Mouse (Mus musculus) midbrain, postnatal 0 days (tissue): ENCODE results near the gene Kcnk13. TPM values are rescaled to one million over a fixed set of nuclear protein-coding genes. Genes with fewer than 3 reads are reported as not detected.

Experiments used
- ATAC-seq: fragments of 200-750 bp; cut with Nextera tagmentation; 2 replicates; pipeline ENCODE4 v1.8.0; 2017; ENCODE audit warnings: moderate number of reproducible peaks, mild to moderate bottlenecking, moderate TSS enrichment, moderate library complexity; ENCODE audit not compliant: low FRiP score
- DNase-seq: peaks from one replicate; pipeline ENCODE4 v3.0.0-alpha.2; 2015; ENCODE audit warnings: low spot score
- H3K27ac ChIP-seq: fragments of 300-500 bp; sonication (generic); 2 replicates; pipeline ENCODE4 v1.5.1; 2014; ENCODE audit warnings: low read depth, mild to moderate bottlenecking, low read length, mixed read lengths
- H3K27me3 ChIP-seq: fragments of 300-500 bp; sonication (generic); 2 replicates; pipeline ENCODE4 v1.6.1; 2014; ENCODE audit warnings: low read length, control low read depth, mixed read lengths; ENCODE audit not compliant: insufficient read depth
- H3K36me3 ChIP-seq: fragments of 300-500 bp; sonication (generic); 2 replicates; pipeline ENCODE4 v1.6.1; 2014; ENCODE audit warnings: low read length, control low read depth, mixed read lengths; ENCODE audit not compliant: insufficient read depth
- H3K4me1 ChIP-seq: fragments of 300-500 bp; sonication (generic); 2 replicates; pipeline ENCODE4 v1.6.1; 2014; ENCODE audit warnings: mild to moderate bottlenecking, control low read depth, antibody characterized with exemption, low read length, mixed read lengths; ENCODE audit not compliant: insufficient read depth
- H3K4me2 ChIP-seq: fragments of 300-500 bp; sonication (generic); 2 replicates; pipeline ENCODE4 v1.6.1; 2014; ENCODE audit warnings: low read depth, mild to moderate bottlenecking, low read length, mixed read lengths; ENCODE audit not compliant: poor library complexity, severe bottlenecking
- H3K4me3 ChIP-seq: fragments of 300-500 bp; sonication (generic); 2 replicates; pipeline ENCODE4 v1.5.1; 2014; ENCODE audit warnings: low read depth, mild to moderate bottlenecking, low read length, moderate library complexity
- H3K9ac ChIP-seq: fragments of 300-500 bp; sonication (generic); replicated peaks from 2 replicates; pipeline ENCODE4 v1.6.1; 2014; ENCODE audit warnings: mild to moderate bottlenecking, low read length, moderate library complexity, mixed read lengths; ENCODE audit not compliant: poor library complexity, severe bottlenecking
- H3K9me3 ChIP-seq: fragments of 300-500 bp; sonication (generic); 2 replicates; pipeline ENCODE4 v1.6.1; 2016; ENCODE audit warnings: low read length, control low read depth
- CTCF ChIP-seq: IDR thresholded peaks from 2 replicates; pipeline ENCODE4 v1.5.1; 2016; ENCODE audit warnings: antibody characterized with exemption, mild to moderate bottlenecking
- WGBS: fragments of 180-500 bp; shearing (Covaris S2); extraction: QIAGEN DNeasy Blood & Tissue Kit; methylation state at CpG from one replicate; pipeline ENCODE4 v1.1.7; 2014; 5-methylcytosine and 5-hydroxymethylcytosine counted together
- polyA plus RNA-seq: library from polyadenylated mRNA; unstranded; fragments of >200 nt; fragmentation: Nextera tagmentation; extraction: Ambion mirVana; gene quantifications from 2 replicates; pipeline ENCODE4 v1.2.1, GENCODE M21; 2015
- total RNA-seq: library from RNA; depleted of rRNA; stranded (reverse); fragments of >200 nt; gene quantifications from 2 replicates; pipeline ENCODE4 v1.2.3, GENCODE M21; 2014

The Kcnk13 gene
- total and polyA plus RNA-seq, 2 experiments from 2014 or later = 1.3 to 1.5 TPM

DNA sequence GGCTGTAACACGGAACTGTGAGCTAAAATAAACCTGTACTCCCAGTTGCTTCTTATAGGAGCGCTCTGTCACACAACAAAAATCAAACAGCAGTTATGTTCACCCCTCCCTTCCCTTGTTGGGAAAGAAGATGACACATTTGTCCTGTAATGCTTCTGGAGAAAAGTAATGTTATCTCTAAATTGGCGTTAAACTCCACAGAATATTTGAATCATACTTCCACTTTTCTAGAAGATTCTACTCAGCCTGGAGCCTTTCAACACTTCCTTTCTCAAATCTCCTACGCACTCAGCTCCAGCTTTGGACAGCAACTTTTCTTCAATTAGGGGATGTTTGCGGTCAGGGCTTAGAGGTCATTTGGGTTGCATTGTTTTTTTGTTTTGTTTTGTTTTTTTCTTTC, 125.0 kb downstream of the Kcnk13 start:
- DNase-seq (no peak), ATAC-seq (no peak)
- Histone ChIP-seq H3K27ac (no peak overlapping the region), H3K36me3 (no peaks in the 10 kb centered on the region), H3K9ac (no peak overlapping the region), H3K4me2 (no peak overlapping the region), H3K9me3 (no peaks in the 10 kb centered on the region), H3K27me3 (no peaks in the 10 kb centered on the region), H3K4me3 (no peak overlapping the region), H3K4me1 (no peaks in the 10 kb centered on the region)
- WGBS = 89% methylated on average over 5 of the region's 5 CpGs
- TF ChIP-seq CTCF = no peak

DNA sequence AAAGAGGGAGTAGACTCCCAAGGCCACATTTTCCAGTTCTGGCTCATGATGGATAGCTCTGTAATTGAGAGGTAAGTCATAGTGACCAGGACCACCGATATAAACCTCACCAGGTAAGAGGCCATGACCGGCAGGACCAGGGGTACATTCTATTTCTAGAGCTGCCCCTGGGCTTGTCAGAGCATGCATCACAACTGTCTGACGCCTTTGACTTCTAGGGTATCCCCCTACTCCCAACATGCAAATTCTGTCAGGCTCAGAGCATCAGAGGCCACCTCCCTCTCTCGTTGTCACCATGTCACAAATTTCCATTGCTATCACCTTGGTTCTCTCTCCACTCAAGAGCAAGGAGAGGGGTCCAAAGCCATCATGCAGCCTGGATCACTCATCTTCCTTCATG, 126.5 kb downstream of the Kcnk13 start:
- ATAC-seq (no peak), DNase-seq (no peak)
- no peak overlapping the region for H3K27ac ChIP-seq
- no peak overlapping the region for H3K4me2 ChIP-seq
- TF ChIP-seq CTCF = no peak
- no peaks in the 10 kb centered on the region for H3K27me3 ChIP-seq
- no peak overlapping the region for H3K9ac ChIP-seq
- H3K36me3 ChIP-seq = no peaks in the 10 kb centered on the region
- no peaks in the 10 kb centered on the region for H3K9me3 ChIP-seq
- WGBS = 88% methylated on average over 4 of the region's 4 CpGs
- H3K4me3 ChIP-seq = no peak overlapping the region
- no peaks in the 10 kb centered on the region for H3K4me1 ChIP-seq

DNA sequence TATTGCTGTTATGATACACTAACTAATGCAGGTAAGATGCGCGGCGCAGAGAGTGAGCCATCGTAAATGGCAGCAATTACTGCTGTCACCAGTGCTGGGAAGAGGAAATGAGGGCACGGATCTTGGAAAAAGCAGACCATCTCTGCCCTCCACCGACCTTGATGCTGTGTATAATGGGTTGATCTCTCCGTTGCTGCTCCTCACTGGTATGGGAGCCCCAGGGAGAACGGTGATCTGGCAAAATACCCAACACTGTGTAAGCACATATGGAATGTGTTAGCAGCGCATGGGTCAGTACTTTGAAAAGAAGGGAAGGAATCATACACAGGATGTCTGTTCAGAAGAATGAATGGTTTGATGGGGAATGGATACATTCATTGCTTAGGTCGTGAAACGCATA, 128.7 kb downstream of the Kcnk13 start:
- no peak for ATAC-seq
- H3K9ac ChIP-seq = no peak overlapping the region
- H3K27me3 ChIP-seq = no peaks in the 10 kb centered on the region
- H3K4me1 ChIP-seq = no peaks in the 10 kb centered on the region
- H3K4me3 ChIP-seq = no peak overlapping the region
- 91% methylated on average over 11 of the region's 11 CpGs for WGBS
- no peak overlapping the region for H3K4me2 ChIP-seq
- TF ChIP-seq CTCF = no peak
- H3K27ac ChIP-seq = no peak overlapping the region
- DNase-seq = no peak
- H3K36me3 ChIP-seq = no peaks in the 10 kb centered on the region
- H3K9me3 ChIP-seq = no peaks in the 10 kb centered on the region

DNA sequence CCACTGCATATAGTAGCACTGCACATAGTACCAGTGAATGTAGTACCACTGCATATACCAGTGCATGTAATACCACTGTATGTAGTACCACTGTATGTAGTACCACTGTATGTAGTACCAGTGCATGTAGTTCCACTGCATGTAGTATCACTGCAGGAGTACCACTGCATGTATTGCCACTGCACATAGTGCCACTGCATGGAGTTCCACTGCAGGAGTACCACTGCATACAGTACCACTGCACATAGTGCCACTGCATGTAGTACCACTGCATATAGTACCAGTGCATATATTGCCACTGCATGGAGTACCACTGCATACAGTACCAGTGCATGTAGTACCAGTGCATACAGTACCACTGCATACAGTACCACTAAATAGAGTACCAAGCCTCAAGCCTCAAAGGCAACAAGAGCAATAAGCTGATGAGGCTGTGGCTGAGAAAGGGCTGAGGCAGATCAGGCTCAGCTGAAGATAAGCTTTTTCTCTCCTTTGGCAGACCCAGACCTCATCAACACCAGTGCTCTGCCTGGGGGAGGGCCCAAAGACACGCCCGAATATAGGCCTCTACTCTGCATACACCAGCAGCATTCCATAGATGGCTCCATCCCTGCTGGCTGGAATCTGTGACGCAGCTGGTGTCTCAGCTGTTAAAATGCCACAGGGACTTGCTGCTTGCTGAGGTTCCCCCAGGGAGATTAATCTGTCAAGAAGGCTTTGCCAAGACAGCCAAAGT, 135.8 kb downstream of the Kcnk13 start:
- 60% methylated on average over 3 of the region's 3 CpGs for WGBS
- H3K4me2 ChIP-seq = no peak overlapping the region
- H3K27ac ChIP-seq = no peak overlapping the region
- no peak for ATAC-seq
- H3K36me3 ChIP-seq = no peaks in the 10 kb centered on the region
- no peaks in the 10 kb centered on the region for H3K9me3 ChIP-seq
- no peaks in the 10 kb centered on the region for H3K27me3 ChIP-seq
- H3K4me3 ChIP-seq = no peak overlapping the region
- no peak for TF ChIP-seq CTCF
- H3K4me1 ChIP-seq = no peaks in the 10 kb centered on the region
- no peak overlapping the region for H3K9ac ChIP-seq
- no peak for DNase-seq

DNA sequence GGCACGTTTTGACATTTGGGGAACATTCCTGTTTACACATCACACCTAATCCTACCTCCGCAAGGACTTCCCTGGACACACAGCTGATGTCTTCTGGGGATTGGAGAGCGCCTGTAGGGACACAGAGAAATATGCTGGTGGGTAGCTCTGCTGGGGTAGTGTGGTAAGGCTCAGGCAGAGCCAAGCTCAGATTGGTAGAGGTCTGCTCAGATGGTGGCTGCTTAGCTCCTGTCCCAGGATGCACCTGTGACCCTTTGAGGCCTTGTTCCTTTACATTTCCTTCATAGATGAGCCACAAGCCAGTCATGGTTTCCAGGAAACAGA, 136.4 kb downstream of the Kcnk13 start:
- 47% methylated on average over 3 of the region's 3 CpGs for WGBS
- ATAC-seq (no peak), DNase-seq (no peak)
- TF ChIP-seq CTCF = no peak
- Histone ChIP-seq H3K9me3 (no peaks in the 10 kb centered on the region), H3K4me2 (no peak overlapping the region), H3K9ac (no peak overlapping the region), H3K4me1 (no peaks in the 10 kb centered on the region), H3K27ac (no peak overlapping the region), H3K36me3 (no peaks in the 10 kb centered on the region), H3K27me3 (no peaks in the 10 kb centered on the region), H3K4me3 (no peak overlapping the region)

DNA sequence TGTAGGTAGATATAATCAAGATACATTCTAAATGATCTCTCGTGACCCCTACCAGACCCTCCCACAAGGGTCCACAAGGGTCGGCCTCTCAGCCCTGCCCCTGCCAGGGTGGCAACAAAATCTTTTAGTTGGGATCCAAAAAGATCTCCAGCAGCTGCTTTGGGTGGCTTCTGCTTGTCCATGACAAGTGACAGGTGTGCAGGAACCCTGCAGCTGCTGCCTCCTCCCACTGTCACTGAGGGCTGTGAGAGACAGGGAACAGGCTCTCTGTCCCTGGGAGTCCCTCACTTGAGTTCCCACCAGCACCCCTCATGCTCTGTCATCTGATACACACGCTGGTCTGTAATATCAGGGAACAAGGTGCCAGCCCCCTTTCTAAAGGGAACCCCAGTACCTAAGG, 137.4 kb downstream of the Kcnk13 start:
- Histone ChIP-seq H3K9me3 (no peaks in the 10 kb centered on the region), H3K36me3 (no peaks in the 10 kb centered on the region), H3K27ac (no peak overlapping the region), H3K4me2 (no peak overlapping the region), H3K4me1 (no peaks in the 10 kb centered on the region), H3K27me3 (no peaks in the 10 kb centered on the region), H3K9ac (no peak overlapping the region), H3K4me3 (no peak overlapping the region)
- ATAC-seq (no peak), DNase-seq (no peak)
- 71% methylated on average over 3 of the region's 3 CpGs for WGBS
- TF ChIP-seq CTCF = no peak
